Mouse (Mus musculus) heart, embryonic 11.5 days (tissue): ENCODE data around the gene Sgf29. TPM values are rescaled to one million over a fixed set of nuclear protein-coding genes. Genes with fewer than 3 reads are reported as not detected.
"Not testable (repeated sequence)": the region's sequence is repeated elsewhere in the genome, so short reads cannot be mapped to it uniquely, and the experiment has no call there.

Experiments
- ATAC-seq: fragments of 200-750 bp; cut with Nextera tagmentation; replicated peaks from 2 replicates; pipeline ENCODE4 v1.8.0; 2017; ENCODE audit warnings: moderate library complexity; ENCODE audit not compliant: insufficient number of reproducible peaks, low FRiP score, low TSS enrichment
- H3K27ac ChIP-seq: fragments of 300-500 bp; sonication (generic); 2 replicates; pipeline ENCODE4 v1.5.1; 2014; ENCODE audit warnings: mild to moderate bottlenecking, low read depth, low read length
- H3K27me3 ChIP-seq: fragments of 300-500 bp; sonication (generic); 2 replicates; pipeline ENCODE4 v1.6.1; 2014; ENCODE audit warnings: mild to moderate bottlenecking, low read length, mixed read lengths; ENCODE audit not compliant: control insufficient read depth, insufficient read depth
- H3K36me3 ChIP-seq: fragments of 300-500 bp; sonication (generic); 2 replicates; pipeline ENCODE4 v1.6.1; 2014; ENCODE audit warnings: mild to moderate bottlenecking, low read length, moderate library complexity, mixed read lengths; ENCODE audit not compliant: control insufficient read depth, insufficient read depth
- H3K4me1 ChIP-seq: fragments of 300-500 bp; sonication (generic); 2 replicates; pipeline ENCODE4 v1.6.1; 2014; ENCODE audit warnings: low read length; ENCODE audit not compliant: control insufficient read depth, insufficient read depth
- H3K4me2 ChIP-seq: fragments of 300-500 bp; sonication (generic); 2 replicates; pipeline ENCODE4 v1.6.1; 2014; ENCODE audit warnings: mild to moderate bottlenecking, moderate library complexity
- H3K4me3 ChIP-seq: fragments of 300-500 bp; sonication (generic); 2 replicates; pipeline ENCODE4 v1.5.1; 2014; ENCODE audit warnings: low read depth, low read length
- H3K9ac ChIP-seq: fragments of 300-500 bp; sonication (generic); 2 replicates; pipeline ENCODE4 v1.6.1; 2014; ENCODE audit warnings: mild to moderate bottlenecking, low read depth, low read length, moderate library complexity
- H3K9me3 ChIP-seq: fragments of 300-500 bp; sonication (generic); replicated peaks from 2 replicates; pipeline ENCODE4 v1.6.1; 2016; ENCODE audit warnings: low read length; ENCODE audit not compliant: control insufficient read depth
- WGBS: fragments of 180-500 bp; shearing (Covaris S2); extraction: QIAGEN DNeasy Blood & Tissue Kit; methylation state at CpG from one replicate; pipeline ENCODE4 v1.1.7; 2014; ENCODE audit not compliant: insufficient replicate concordance; 5-methylcytosine and 5-hydroxymethylcytosine counted together
- polyA plus RNA-seq: library from polyadenylated mRNA; unstranded; fragments of >200 nt; fragmentation: Nextera tagmentation; extraction: Ambion mirVana; gene quantifications from 2 replicates; pipeline ENCODE4 v1.2.1, GENCODE M21; 2014

Gene Sgf29
- polyA plus RNA-seq, 1 experiment from 2014 or later, result 28.9 TPM

- H3K36me3 ChIP-seq, result peaks cover 3% of the 10 kb centered on the region; the same call in 1 of the 2 replicates
- no peak overlapping the region for H3K4me3 ChIP-seq
- H3K27ac ChIP-seq, result no peak overlapping the region
- no peaks in the 10 kb centered on the region for H3K27me3 ChIP-seq
- ATAC-seq, result no peak
- no peak overlapping the region for H3K9ac ChIP-seq
- H3K4me1 ChIP-seq, result no peaks in the 10 kb centered on the region
- H3K4me2 ChIP-seq, result no peak overlapping the region
- H3K9me3 ChIP-seq, result no peaks in the 10 kb centered on the region
- WGBS, result 86% methylated on average over 5 of the region's 5 CpGs
These were observed 30.6 kb downstream of the Sgf29 start for GRCm38 (mm10) chr7:126679683-126680082.

DNA sequence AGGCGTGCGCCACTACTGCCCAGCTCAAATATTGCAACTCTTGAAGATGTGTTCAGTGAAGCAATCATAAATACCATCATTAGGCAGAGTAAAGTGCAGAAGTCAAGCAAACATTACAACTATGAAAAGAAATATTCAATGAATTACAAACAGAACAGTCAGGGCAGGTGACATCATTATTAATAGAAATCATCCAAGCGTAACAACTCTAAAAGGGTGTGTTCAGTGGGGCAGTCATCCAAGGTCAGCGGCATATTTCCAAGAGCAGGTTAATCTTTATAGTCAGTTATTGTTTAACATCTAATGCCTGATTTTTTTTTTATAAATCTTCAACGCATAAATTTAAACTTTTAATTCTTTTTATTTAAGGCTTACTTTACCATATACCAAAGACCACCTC lies 32.1 kb downstream of the Sgf29 start:
- Histone ChIP-seq H3K36me3 (peaks cover 3% of the 10 kb centered on the region; the same call in 1 of the 2 replicates), H3K27me3 (no peaks in the 10 kb centered on the region), H3K27ac (no peak overlapping the region), H3K4me1 (no peaks in the 10 kb centered on the region), H3K9me3 (no peaks in the 10 kb centered on the region), H3K4me2 (no peak overlapping the region), H3K9ac (no peak overlapping the region), H3K4me3 (no peak overlapping the region)
- 97% methylated on average over 5 of the region's 5 CpGs for WGBS
- no peak for ATAC-seq

GRCm38 (mm10) chr7:126688156-126688555 lies 39.0 kb downstream of the Sgf29 start:
- 74% methylated on average over 4 of the region's 4 CpGs for WGBS
- not testable (repeated sequence) for H3K4me3 ChIP-seq, ATAC-seq, H3K36me3 ChIP-seq, H3K27me3 ChIP-seq, H3K4me2 ChIP-seq, H3K27ac ChIP-seq, H3K9ac ChIP-seq, H3K9me3 ChIP-seq
- H3K4me1 ChIP-seq, result peaks cover 13% of the 10 kb centered on the region

- Histone ChIP-seq H3K4me2 (no peak overlapping the region), H3K27me3 (no peaks in the 10 kb centered on the region), H3K4me1 (peaks cover 13% of the 10 kb centered on the region), H3K4me3 (no peak overlapping the region), H3K9ac (no peak overlapping the region), H3K36me3 (peaks cover 2% of the 10 kb centered on the region; the same call in 1 of the 2 replicates), H3K9me3 (no peaks in the 10 kb centered on the region), H3K27ac (no peak overlapping the region)
- 84% methylated on average over 3 of the region's 3 CpGs for WGBS
- ATAC-seq, result no peak
These were observed 39.9 kb downstream of the Sgf29 start for GRCm38 (mm10) chr7:126689021-126689420.

GRCm38 (mm10) chr7:126690737-126691136 lies 41.6 kb downstream of the Sgf29 start:
- WGBS, result 83% methylated on average over 3 of the region's 3 CpGs

DNA sequence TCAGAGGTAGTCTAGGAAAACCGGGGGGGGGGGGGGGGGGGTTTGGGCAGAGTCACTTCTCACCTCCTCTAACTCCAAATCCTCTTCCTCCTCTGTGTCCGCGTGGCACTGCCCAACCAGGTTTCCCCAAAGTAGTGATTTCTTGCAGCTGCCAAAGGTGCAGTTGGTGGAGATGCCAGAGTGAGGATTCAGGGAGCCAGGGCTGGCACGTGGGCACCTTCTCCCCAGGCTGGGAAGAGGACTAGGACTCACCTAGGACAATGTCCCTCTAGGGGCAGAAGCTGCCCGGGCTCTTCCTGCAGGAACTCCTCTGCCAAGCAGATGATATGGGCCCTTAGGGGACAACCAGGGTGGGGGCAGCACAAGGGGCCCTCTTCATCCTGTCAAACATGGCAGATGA lies 42.6 kb downstream of the Sgf29 start:
- no peak for ATAC-seq
- WGBS, result 94% methylated on average over 4 of the region's 5 CpGs

More at GRCm38 (mm10) chr7:126690737-126691136, 41.6 kb downstream of the Sgf29 start:
- no peaks in the 10 kb centered on the region for H3K9me3 ChIP-seq
- no peak overlapping the region for H3K4me3 ChIP-seq
- H3K4me1 ChIP-seq, result peaks cover 18% of the 10 kb centered on the region
- no peak overlapping the region for H3K9ac ChIP-seq
- H3K27ac ChIP-seq, result no peak overlapping the region
- no peak for ATAC-seq
- peaks cover 2% of the 10 kb centered on the region; the same call in 1 of the 2 replicates for H3K36me3 ChIP-seq
- no peaks in the 10 kb centered on the region for H3K27me3 ChIP-seq
- H3K4me2 ChIP-seq, result no peak overlapping the region

DNA sequence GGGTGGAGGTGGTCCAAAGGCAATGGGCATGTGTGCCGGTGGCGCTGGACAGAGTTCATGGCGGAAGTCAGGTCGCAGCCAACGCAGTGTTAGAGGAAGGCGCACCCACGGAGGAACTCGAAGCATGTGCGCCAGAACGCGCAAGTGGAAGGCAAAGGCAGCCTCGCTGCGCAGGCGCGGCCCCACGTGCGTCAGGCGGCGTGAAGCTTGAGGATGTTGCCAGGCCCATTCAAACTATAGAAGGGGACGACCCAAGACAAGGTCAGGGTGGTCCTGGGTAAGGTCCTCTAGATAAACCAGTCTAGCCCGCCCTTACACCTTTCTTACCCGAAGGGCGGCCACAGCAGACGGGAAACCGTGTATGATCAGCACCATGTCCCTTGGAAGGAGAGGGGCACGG lies 43.3 kb downstream of the Sgf29 start:
- H3K4me3 ChIP-seq, result no peak overlapping the region
- no peaks in the 10 kb centered on the region for H3K9me3 ChIP-seq
- peaks cover 18% of the 10 kb centered on the region for H3K4me1 ChIP-seq
- no peak overlapping the region for H3K9ac ChIP-seq
- 91% methylated on average over 26 of the region's 26 CpGs for WGBS
- H3K27ac ChIP-seq, result no peak overlapping the region
- ATAC-seq, result no peak
- no peaks in the 10 kb centered on the region for H3K27me3 ChIP-seq
- peaks cover 2% of the 10 kb centered on the region; the same call in 1 of the 2 replicates for H3K36me3 ChIP-seq
- H3K4me2 ChIP-seq, result no peak overlapping the region

More for the DNA sequence above, 42.6 kb downstream of the Sgf29 start:
- Histone ChIP-seq H3K27ac (no peak overlapping the region), H3K27me3 (no peaks in the 10 kb centered on the region), H3K4me1 (peaks cover 21% of the 10 kb centered on the region), H3K36me3 (peaks cover 2% of the 10 kb centered on the region; the same call in 1 of the 2 replicates), H3K9me3 (no peaks in the 10 kb centered on the region), H3K4me3 (no peak overlapping the region), H3K4me2 (no peak overlapping the region), H3K9ac (no peak overlapping the region)

GRCm38 (mm10) chr7:126693256-126693655 lies 44.1 kb downstream of the Sgf29 start:
- ATAC-seq, result no peak
- Histone ChIP-seq H3K36me3 (peaks cover 2% of the 10 kb centered on the region; the same call in 1 of the 2 replicates), H3K27ac (no peak overlapping the region), H3K4me1 (peaks cover 15% of the 10 kb centered on the region), H3K27me3 (no peaks in the 10 kb centered on the region), H3K4me3 (no peak overlapping the region), H3K9ac (no peak overlapping the region), H3K4me2 (no peak overlapping the region), H3K9me3 (no peaks in the 10 kb centered on the region)
- WGBS, result 34% methylated on average over 3 of the region's 3 CpGs

DNA sequence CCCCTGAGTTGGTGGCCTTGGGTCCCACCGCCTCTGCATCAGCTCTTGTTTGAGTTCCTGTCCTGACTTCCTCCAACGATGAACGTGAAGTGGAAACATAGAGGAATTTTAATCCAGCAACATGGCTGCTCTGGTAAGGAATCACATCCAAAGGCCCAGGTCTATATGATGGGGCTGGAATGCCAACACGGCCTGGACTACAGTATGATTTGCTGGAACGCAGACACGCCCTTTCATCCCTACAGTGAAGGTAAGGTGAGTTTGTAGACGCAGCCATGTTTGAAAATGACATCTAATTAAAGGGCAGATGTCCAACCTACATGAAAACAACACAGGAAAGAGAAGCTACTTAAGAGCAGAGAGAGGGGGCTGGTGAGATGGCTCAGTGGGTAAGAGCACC lies 44.7 kb downstream of the Sgf29 start:
- H3K9ac ChIP-seq, result no peak overlapping the region
- WGBS, result 88% methylated on average over 7 of the region's 7 CpGs
- peaks cover 15% of the 10 kb centered on the region for H3K4me1 ChIP-seq
- H3K4me2 ChIP-seq, result no peak overlapping the region
- no peaks in the 10 kb centered on the region for H3K9me3 ChIP-seq
- no peak for ATAC-seq
- no peak overlapping the region for H3K4me3 ChIP-seq
- no peak overlapping the region for H3K27ac ChIP-seq
- H3K27me3 ChIP-seq, result no peaks in the 10 kb centered on the region
- peaks cover 2% of the 10 kb centered on the region; the same call in 1 of the 2 replicates for H3K36me3 ChIP-seq
